Mouse (Mus musculus) testis, adult 2 months (tissue): ENCODE results near the gene Stum.

Experiments
- CTCF ChIP-seq: fragments of 200-500 bp; IDR thresholded peaks from 2 replicates; pipeline ENCODE4 v1.5.1; 2012; ENCODE audit warnings: low read depth, mild to moderate bottlenecking, inconsistent platforms, low read length, moderate library complexity; ENCODE audit not compliant: control insufficient read depth, insufficient read depth, insufficient replicate concordance
- POLR2A ChIP-seq: fragments of 200-500 bp; IDR thresholded peaks from 2 replicates; pipeline ENCODE4 v1.6.1; 2012; ENCODE audit warnings: low read depth, mild to moderate bottlenecking, inconsistent platforms, low read length, moderate library complexity; ENCODE audit not compliant: control insufficient read depth

DNA sequence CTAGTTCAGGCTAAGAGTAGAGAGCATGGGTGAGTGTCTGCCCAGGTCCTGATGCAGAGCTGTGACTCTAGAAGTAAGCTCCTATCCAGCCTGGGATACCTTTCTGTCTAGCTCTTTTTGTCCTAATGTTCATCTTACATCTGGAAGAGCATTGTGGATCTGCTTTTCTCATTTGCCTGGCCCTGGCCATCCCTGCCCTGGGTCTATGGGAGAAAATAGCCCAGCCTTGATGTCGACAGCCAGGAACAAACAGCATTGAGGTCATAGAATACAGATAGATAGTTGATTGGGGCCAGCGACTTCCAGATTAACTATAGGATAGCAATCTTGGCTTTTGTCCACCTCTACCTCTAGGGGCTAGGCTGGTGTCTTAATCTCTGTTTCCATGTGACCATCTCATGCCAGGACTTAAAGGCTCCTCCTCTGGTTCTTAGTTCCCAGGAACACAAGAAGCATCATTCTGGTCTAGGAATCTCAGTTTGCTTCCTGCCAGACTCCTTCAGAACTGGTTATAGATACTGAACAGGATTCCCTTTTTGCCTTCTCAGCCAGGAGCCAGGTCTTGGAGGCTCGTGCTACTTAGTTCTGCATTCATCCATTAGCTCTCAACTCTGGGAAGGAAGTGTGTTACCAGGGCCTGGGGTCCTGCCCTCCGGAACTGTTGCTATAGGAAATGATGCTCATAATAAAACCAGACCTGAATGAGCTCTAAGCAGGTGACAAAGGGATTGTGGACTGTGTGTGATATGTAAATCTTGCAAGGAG, 82.4 kb downstream of the Stum start:
- TF ChIP-seq CTCF, result no peak
- no peak for TF ChIP-seq POLR2A
